Mouse (Mus musculus): Measurements from ENCODE around the gene Dram2. TPM values are rescaled to one million over a fixed set of nuclear protein-coding genes. Genes with fewer than 3 reads are reported as not detected.

Gene Dram2
- polyA plus RNA-seq, 1 experiment from 2014 or later: 76.4 TPM

GRCm38 (mm10) chr3:106526411-106526810, 21.2 kb upstream of the Dram2 start:
- Histone ChIP-seq H3K9ac (replicated peaks) (no peak overlapping the region), H3K4me2 (ENCODE audit: low read depth, low read length) (no peak overlapping the region), H3K4me3 (ENCODE audit: low read depth, low read length) (no peak overlapping the region), H3K36me3 (replicated peaks; ENCODE audit: insufficient read depth, low read length) (peaks cover 5% of the 10 kb centered on the region; the same call in 1 of the 2 replicates), H3K9me3 (ENCODE audit: low read length) (no peaks in the 10 kb centered on the region), H3K27ac (ENCODE audit: low read depth) (no peak overlapping the region), H3K27me3 (ENCODE audit: insufficient read depth, low read length) (no peaks in the 10 kb centered on the region), H3K4me1 (ENCODE audit: insufficient read depth) (no peaks in the 10 kb centered on the region)
- no peak for TF ChIP-seq CTCF (IDR thresholded peaks at IDR 0.05; ENCODE audit: low read depth)
- no peak for TF ChIP-seq EP300 (IDR thresholded peaks at IDR 0.05; ENCODE audit: low read depth)
- 84% methylated on average over 2 of the region's 2 CpGs for WGBS (ENCODE audit: insufficient replicate concordance)
- ATAC-seq: no peak
- DNase-seq: no peak

GRCm38 (mm10) chr3:106528032-106528431, 19.6 kb upstream of the Dram2 start:
- no peak overlapping the region for H3K4me3 ChIP-seq (ENCODE audit: low read depth, low read length)
- H3K4me2 ChIP-seq (ENCODE audit: low read depth, low read length): no peak overlapping the region
- ATAC-seq: 0 out of 2 replicates have a peak, but pooled peaks have one; percentile 56
- H3K4me1 ChIP-seq (ENCODE audit: insufficient read depth): no peaks in the 10 kb centered on the region
- no peak overlapping the region for H3K27ac ChIP-seq (ENCODE audit: low read depth)
- peaks cover 5% of the 10 kb centered on the region; the same call in 1 of the 2 replicates for H3K36me3 ChIP-seq (replicated peaks; ENCODE audit: insufficient read depth, low read length)
- 80% methylated on average over 2 of the region's 2 CpGs for WGBS (ENCODE audit: insufficient replicate concordance)
- no peak for DNase-seq
- no peaks in the 10 kb centered on the region for H3K9me3 ChIP-seq (ENCODE audit: low read length)
- no peak overlapping the region for H3K9ac ChIP-seq (replicated peaks)
- TF ChIP-seq EP300 (IDR thresholded peaks at IDR 0.05; ENCODE audit: low read depth) (no peak), CTCF (IDR thresholded peaks at IDR 0.05; ENCODE audit: low read depth) (no peak)
- no peaks in the 10 kb centered on the region for H3K27me3 ChIP-seq (ENCODE audit: insufficient read depth, low read length)

GRCm38 (mm10) chr3:106533277-106533676, 14.3 kb upstream of the Dram2 start:
- ATAC-seq: no peak
- Histone ChIP-seq H3K27me3 (ENCODE audit: insufficient read depth, low read length) (no peaks in the 10 kb centered on the region), H3K4me1 (ENCODE audit: insufficient read depth) (no peaks in the 10 kb centered on the region; the same call in 1 of the 2 replicates), H3K4me2 (ENCODE audit: low read depth, low read length) (no peak overlapping the region), H3K4me3 (ENCODE audit: low read depth, low read length) (no peak overlapping the region), H3K9me3 (ENCODE audit: low read length) (no peaks in the 10 kb centered on the region), H3K27ac (ENCODE audit: low read depth) (no peak overlapping the region), H3K9ac (replicated peaks) (no peak overlapping the region), H3K36me3 (replicated peaks; ENCODE audit: insufficient read depth, low read length) (peaks cover 10% of the 10 kb centered on the region)
- 64% methylated on average over 2 of the region's 2 CpGs for WGBS (ENCODE audit: insufficient replicate concordance)
- TF ChIP-seq EP300 (IDR thresholded peaks at IDR 0.05; ENCODE audit: low read depth) (0 out of 2 replicates have a peak, but pooled peaks have one; percentile 22), CTCF (IDR thresholded peaks at IDR 0.05; ENCODE audit: low read depth) (no peak)
- DNase-seq: no peak

GRCm38 (mm10) chr3:106544721-106545316, 2.8 kb upstream of the Dram2 start:
- Histone ChIP-seq H3K36me3 (replicated peaks; ENCODE audit: insufficient read depth, low read length) (no peaks in the 10 kb centered on the region; the same call in 1 of the 2 replicates), H3K9ac (replicated peaks) (peak overlapping the region; percentile 21; the same call in 1 of the 2 replicates), H3K27me3 (ENCODE audit: insufficient read depth, low read length) (no peaks in the 10 kb centered on the region), H3K27ac (ENCODE audit: low read depth) (peak overlapping the region; percentile 99), H3K4me2 (ENCODE audit: low read depth, low read length) (peak overlapping the region; percentile 86), H3K9me3 (ENCODE audit: low read length) (no peaks in the 10 kb centered on the region), H3K4me3 (ENCODE audit: low read depth, low read length) (peak overlapping the region; percentile 96), H3K4me1 (ENCODE audit: insufficient read depth) (peaks cover 27% of the 10 kb centered on the region)
- WGBS (ENCODE audit: insufficient replicate concordance): 67% methylated on average over 8 of the region's 8 CpGs
- no peak for DNase-seq
- no peak for ATAC-seq
- no peak for TF ChIP-seq CTCF (IDR thresholded peaks at IDR 0.05; ENCODE audit: low read depth)
- no peak for TF ChIP-seq EP300 (IDR thresholded peaks at IDR 0.05; ENCODE audit: low read depth)

- Histone ChIP-seq H3K4me3 (ENCODE audit: low read depth, low read length) (peak overlapping the region; percentile 96), H3K27ac (ENCODE audit: low read depth) (peak overlapping the region; percentile 99), H3K9me3 (ENCODE audit: low read length) (no peaks in the 10 kb centered on the region), H3K36me3 (replicated peaks; ENCODE audit: insufficient read depth, low read length) (peaks cover 2% of the 10 kb centered on the region), H3K4me2 (ENCODE audit: low read depth, low read length) (peak overlapping the region; percentile 86), H3K4me1 (ENCODE audit: insufficient read depth) (peaks cover 28% of the 10 kb centered on the region), H3K9ac (replicated peaks) (peak overlapping the region; percentile 98), H3K27me3 (ENCODE audit: insufficient read depth, low read length) (no peaks in the 10 kb centered on the region)
- ATAC-seq: peak; percentile 57
- DNase-seq: no peak
- peak; percentile 41; the same call in 1 of the 2 replicates for TF ChIP-seq EP300 (IDR thresholded peaks at IDR 0.05; ENCODE audit: low read depth)
- TF ChIP-seq CTCF (IDR thresholded peaks at IDR 0.05; ENCODE audit: low read depth): no peak
- 1% methylated on average over 27 of the region's 27 CpGs for WGBS (ENCODE audit: insufficient replicate concordance)
Observed at GRCm38 (mm10) chr3:106547924-106548539, 434 bp downstream of the Dram2 start.

GRCm38 (mm10) chr3:106548971-106549370, 1.4 kb downstream of the Dram2 start:
- peak overlapping the region; percentile 96; the same call in 1 of the 2 replicates for H3K4me3 ChIP-seq (ENCODE audit: low read depth, low read length)
- peak overlapping the region; percentile 99 for H3K27ac ChIP-seq (ENCODE audit: low read depth)
- ATAC-seq (no peak), DNase-seq (no peak)
- H3K4me2 ChIP-seq (ENCODE audit: low read depth, low read length): peak overlapping the region; percentile 86
- WGBS (ENCODE audit: insufficient replicate concordance): 32% methylated on average over 3 of the region's 3 CpGs
- H3K36me3 ChIP-seq (replicated peaks; ENCODE audit: insufficient read depth, low read length): peaks cover 11% of the 10 kb centered on the region
- peak overlapping the region; percentile 48 for H3K9ac ChIP-seq (replicated peaks)
- peaks cover 27% of the 10 kb centered on the region for H3K4me1 ChIP-seq (ENCODE audit: insufficient read depth)
- H3K27me3 ChIP-seq (ENCODE audit: insufficient read depth, low read length): no peaks in the 10 kb centered on the region
- no peaks in the 10 kb centered on the region for H3K9me3 ChIP-seq (ENCODE audit: low read length)
- TF ChIP-seq EP300 (IDR thresholded peaks at IDR 0.05; ENCODE audit: low read depth) (no peak), CTCF (IDR thresholded peaks at IDR 0.05; ENCODE audit: low read depth) (no peak)
